Mouse (Mus musculus) left cerebral cortex, adult 18-20 months (tissue): ENCODE data around the gene Slc7a15. TPM values are rescaled to one million over a fixed set of nuclear protein-coding genes. Genes with fewer than 3 reads are reported as not detected.

ENCODE experiments used
- DNase-seq, 2 experiments: peaks; one replicate each; pipeline ENCODE4 v3.0.0; 2021 to 2022; ENCODE audit warnings: low spot score in 2 of 2, mixed read lengths in 1 of 2
- total RNA-seq, 2 experiments: library from RNA; stranded (reverse); gene quantifications; 2 replicates each; pipeline ENCODE4 v1.2.3; 2021

The Slc7a15 gene
- total RNA-seq, 2 experiments from 2014 or later: not detected

- DNase-seq: peak in 1 of 2 experiments; percentile 43
Measured at GRCm38 (mm10) chr12:8487959-8488651, 110.8 kb downstream of the Slc7a15 start.

GRCm38 (mm10) chr12:8487281-8487680 is 111.6 kb downstream of the Slc7a15 start:
- DNase-seq: no peak

- peak in 1 of 2 experiments; percentile 38 for DNase-seq
Measured at GRCm38 (mm10) chr12:8485247-8485646, 113.6 kb downstream of the Slc7a15 start.

GRCm38 (mm10) chr12:8482169-8482568 is 116.7 kb downstream of the Slc7a15 start:
- DNase-seq: no peak

Other genes with a start within 250 kb of the Slc7a15 start
- 100 to 1,000 TPM; 250 TPM for gene Rhob, start 99.1 kb downstream of the Slc7a15 start, total RNA-seq
- gene Pum2, start 75.1 kb upstream of the Slc7a15 start, total RNA-seq: 100 to 1,000 TPM; 190 to 219 TPM
- 1 to 10 TPM; 1.2 to 1.6 TPM for gene Sdc1, start 172.3 kb upstream of the Slc7a15 start, total RNA-seq